Mouse (Mus musculus): ENCODE measurements around the gene Bfsp1. TPM values are rescaled to one million over a fixed set of nuclear protein-coding genes. Genes with fewer than 3 reads are reported as not detected.

Gene Bfsp1
- total and polyA plus RNA-seq, 3 experiments = 0.05 TPM; not detected in 2

DNA sequence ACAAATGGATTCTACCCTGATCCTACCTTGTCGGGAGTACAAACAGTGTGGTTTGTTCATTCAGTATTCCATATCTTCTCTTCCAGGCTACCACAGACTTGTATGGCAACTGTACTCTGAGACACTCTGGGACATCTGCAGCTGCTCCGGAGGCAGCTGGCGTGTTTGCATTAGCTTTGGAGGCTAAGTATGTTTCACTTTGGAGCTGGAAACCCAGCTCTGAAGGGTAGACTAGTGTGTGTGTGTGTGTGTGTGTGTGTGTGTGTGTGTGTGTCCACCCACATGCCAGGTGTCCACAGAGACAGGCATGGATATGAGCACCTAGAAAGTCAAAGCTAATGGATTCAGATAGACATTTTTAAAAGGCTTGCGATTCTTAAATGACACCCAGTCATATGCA, 67.1 kb downstream of the Bfsp1 start:
- Histone ChIP-seq H3K4me1 (ENCODE audit: insufficient read depth, low read depth, low read length) (no peaks in the 10 kb centered on the region), H3K9me3 (replicated peaks) (peaks cover 7% of the 10 kb centered on the region), H3K27me3 (ENCODE audit: insufficient read depth, low read length) (no peaks in the 10 kb centered on the region), H3K4me3 (ENCODE audit: low read depth, low read length) (no peak overlapping the region), H3K36me3 (replicated peaks) (no peaks in the 10 kb centered on the region)
- TF ChIP-seq POLR2AphosphoS5 (IDR thresholded peaks at IDR 0.05; ENCODE audit: insufficient replicate concordance, low read depth, low read length) (no peak), GATA1 (IDR thresholded peaks at IDR 0.05; ENCODE audit: borderline replicate concordance, low read length) (no peak), GATA2 (IDR thresholded peaks at IDR 0.05; ENCODE audit: borderline replicate concordance, low read depth, low read length) (no peak), CTCF (IDR thresholded peaks at IDR 0.05; ENCODE audit: low read depth, low read length) (no peak), TAL1 (conservative IDR thresholded peaks at IDR 0.05; ENCODE audit: low read depth, low read length) (no peak)
- no peak for DNase-seq (ENCODE audit: low spot score)
- no peak for ATAC-seq (ENCODE audit: extremely low read depth, insufficient number of reproducible peaks, low FRiP score, poor library complexity, severe bottlenecking)

DNA sequence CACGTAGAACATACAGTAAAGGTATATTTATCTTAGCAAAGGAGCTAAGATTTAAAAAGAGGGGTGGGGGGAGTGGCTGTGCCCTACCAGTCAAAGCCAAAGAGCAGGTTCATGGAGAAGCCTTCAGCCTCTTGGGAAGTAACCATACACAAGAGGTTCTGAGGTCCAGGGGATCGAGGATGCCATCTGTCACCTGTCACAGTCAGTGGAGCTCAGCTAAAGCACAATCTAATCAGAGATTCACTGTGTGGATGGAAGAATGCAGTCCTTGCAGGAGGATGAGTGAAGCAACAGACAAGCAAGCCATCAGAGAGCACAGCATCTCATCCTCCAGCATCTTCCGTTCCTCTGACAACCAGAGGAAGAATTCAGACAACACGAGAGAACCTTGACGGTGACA, 73.1 kb downstream of the Bfsp1 start:
- no peak for ATAC-seq (ENCODE audit: extremely low read depth, insufficient number of reproducible peaks, low FRiP score, poor library complexity, severe bottlenecking)
- Histone ChIP-seq H3K4me1 (ENCODE audit: insufficient read depth, low read depth, low read length) (no peaks in the 10 kb centered on the region), H3K9me3 (replicated peaks) (peaks cover 25% of the 10 kb centered on the region), H3K4me3 (ENCODE audit: low read depth, low read length) (no peak overlapping the region), H3K36me3 (replicated peaks) (no peaks in the 10 kb centered on the region), H3K27me3 (ENCODE audit: insufficient read depth, low read length) (no peaks in the 10 kb centered on the region)
- DNase-seq (ENCODE audit: low spot score) = no peak
- no peak for TF ChIP-seq CTCF (IDR thresholded peaks at IDR 0.05; ENCODE audit: low read depth, low read length)
- no peak for TF ChIP-seq GATA1 (IDR thresholded peaks at IDR 0.05; ENCODE audit: borderline replicate concordance, low read length)
- TF ChIP-seq GATA2 (IDR thresholded peaks at IDR 0.05; ENCODE audit: borderline replicate concordance, low read depth, low read length) = no peak
- no peak for TF ChIP-seq TAL1 (conservative IDR thresholded peaks at IDR 0.05; ENCODE audit: low read depth, low read length)
- no peak for TF ChIP-seq POLR2AphosphoS5 (IDR thresholded peaks at IDR 0.05; ENCODE audit: insufficient replicate concordance, low read depth, low read length)

DNA sequence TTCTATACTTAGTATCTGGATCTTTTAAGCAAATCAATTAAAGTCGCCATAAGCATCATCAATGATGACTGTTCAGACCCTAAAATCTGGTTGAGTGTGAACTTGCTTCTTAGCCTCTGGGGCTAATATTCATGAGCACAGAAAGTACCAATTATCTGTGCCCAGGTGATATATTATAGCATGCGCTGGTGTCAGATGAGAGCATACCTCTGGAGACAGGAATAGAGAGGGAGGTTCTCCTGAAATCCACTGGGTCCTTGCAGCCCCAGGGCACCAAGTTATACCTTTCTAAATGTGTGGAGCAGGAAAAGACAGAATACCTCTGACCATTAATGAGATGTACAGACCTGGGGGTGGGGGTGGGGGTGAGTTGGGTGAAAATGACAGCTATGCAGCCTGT, 82.7 kb downstream of the Bfsp1 start:
- Histone ChIP-seq H3K4me1 (ENCODE audit: insufficient read depth, low read depth, low read length) (no peaks in the 10 kb centered on the region), H3K4me3 (ENCODE audit: low read depth, low read length) (no peak overlapping the region), H3K9me3 (replicated peaks) (peaks cover 11% of the 10 kb centered on the region), H3K27me3 (ENCODE audit: insufficient read depth, low read length) (no peaks in the 10 kb centered on the region), H3K36me3 (replicated peaks) (no peaks in the 10 kb centered on the region)
- no peak for TF ChIP-seq POLR2AphosphoS5 (IDR thresholded peaks at IDR 0.05; ENCODE audit: insufficient replicate concordance, low read depth, low read length)
- ATAC-seq (ENCODE audit: extremely low read depth, insufficient number of reproducible peaks, low FRiP score, poor library complexity, severe bottlenecking) (no peak), DNase-seq (ENCODE audit: low spot score) (no peak)

Other genes starting within 250 kb of the Bfsp1 start
- gene Dstn, start 52.1 kb upstream of the Bfsp1 start, total RNA-seq (2014; fragmentation: Nextera tagmentation) = 51.3 and 59.6 TPM in 2 replicates
- gene Dstn, start 52.1 kb upstream of the Bfsp1 start, total RNA-seq (2017) = 94.2 and 97.9 TPM in 2 replicates
- 2.5 and 7.8 TPM in 2 replicates for gene Dstn, start 52.1 kb upstream of the Bfsp1 start, polyA plus RNA-seq (2012)
- gene Rrbp1, start 148.1 kb upstream of the Bfsp1 start, total RNA-seq (2014; fragmentation: Nextera tagmentation) = 85.3 and 86.1 TPM in 2 replicates
- 31.3 and 39.7 TPM in 2 replicates for gene Rrbp1, start 148.1 kb upstream of the Bfsp1 start, total RNA-seq (2017)
- gene Rrbp1, start 148.1 kb upstream of the Bfsp1 start, polyA plus RNA-seq (2012) = 70.6 and 71.2 TPM in 2 replicates
- gene Banf2, start 169.9 kb upstream of the Bfsp1 start, total RNA-seq (2014; fragmentation: Nextera tagmentation) = not detected in 2 replicates
- gene Banf2, start 169.9 kb upstream of the Bfsp1 start, total RNA-seq (2017) = not detected in 2 replicates
- not detected in 2 replicates for gene Banf2, start 169.9 kb upstream of the Bfsp1 start, polyA plus RNA-seq (2012)